Mouse (Mus musculus) liver, adult (tissue): ENCODE measurements around the gene Atg10.

Experiments
- GATA4 ChIP-seq: IDR thresholded peaks from 2 replicates; pipeline ENCODE4 v1.6.1; 2014; ENCODE audit warnings: mild to moderate bottlenecking, low read length; ENCODE audit not compliant: insufficient replicate concordance

Atg10 gene

DNA sequence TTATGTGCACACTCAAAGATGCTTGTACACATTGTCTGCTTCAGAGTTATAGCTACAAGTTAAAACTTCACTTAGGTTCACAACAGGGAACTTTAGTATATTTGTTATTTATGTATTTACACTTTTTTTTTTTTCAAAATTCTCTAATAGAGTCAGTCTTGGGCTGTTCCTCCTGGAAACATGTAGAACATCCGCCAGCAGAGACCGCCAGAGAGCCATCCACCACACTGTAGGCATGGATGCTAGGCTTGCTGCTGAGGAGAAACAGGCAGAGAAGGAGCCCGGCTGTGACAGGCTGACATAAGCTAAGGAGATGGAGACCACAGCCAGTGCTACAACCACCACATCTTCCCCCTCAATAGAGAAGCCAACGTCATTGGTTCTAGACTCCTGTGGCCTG lies 256.3 kb downstream of the Atg10 start:
- TF ChIP-seq GATA4 = no peak

DNA sequence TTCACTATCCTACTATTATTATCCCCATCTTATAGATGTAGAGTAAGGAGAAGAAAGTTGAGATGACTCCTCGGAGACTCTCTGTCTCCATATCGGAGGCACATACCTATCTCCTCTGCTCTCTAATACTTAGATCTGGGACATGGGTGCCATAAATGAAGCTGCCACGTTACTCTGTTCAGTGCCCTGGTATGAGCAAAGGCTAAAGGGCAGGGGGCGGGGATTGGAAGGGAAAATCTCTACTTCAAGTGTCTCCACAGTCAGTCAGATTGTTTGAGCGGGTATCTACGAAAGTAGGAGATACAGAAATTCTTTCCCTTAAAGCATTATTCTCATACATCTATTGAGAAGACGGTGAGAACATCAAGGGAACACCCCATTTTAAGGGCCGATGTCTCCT lies 257.8 kb downstream of the Atg10 start:
- TF ChIP-seq GATA4 = no peak

DNA sequence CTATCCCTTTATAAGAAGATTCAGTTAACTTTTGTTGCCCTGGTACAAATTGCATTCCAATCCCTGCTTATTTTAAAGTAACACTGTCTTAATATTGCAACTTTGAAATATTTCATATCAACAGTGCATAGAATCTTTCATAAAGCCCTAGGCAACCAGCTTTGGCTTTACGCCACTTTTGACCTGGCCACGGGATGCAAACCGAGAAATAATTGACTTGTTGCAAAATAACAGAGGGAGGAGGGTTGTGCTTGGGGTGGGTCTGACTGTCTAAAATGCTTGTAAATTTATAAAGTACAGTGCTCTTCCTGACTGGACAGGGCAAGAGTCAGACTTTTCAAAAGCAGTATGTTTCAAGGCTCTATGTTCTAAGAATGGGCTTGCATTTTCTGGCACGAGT lies 259.3 kb downstream of the Atg10 start:
- TF ChIP-seq GATA4 = no peak

DNA sequence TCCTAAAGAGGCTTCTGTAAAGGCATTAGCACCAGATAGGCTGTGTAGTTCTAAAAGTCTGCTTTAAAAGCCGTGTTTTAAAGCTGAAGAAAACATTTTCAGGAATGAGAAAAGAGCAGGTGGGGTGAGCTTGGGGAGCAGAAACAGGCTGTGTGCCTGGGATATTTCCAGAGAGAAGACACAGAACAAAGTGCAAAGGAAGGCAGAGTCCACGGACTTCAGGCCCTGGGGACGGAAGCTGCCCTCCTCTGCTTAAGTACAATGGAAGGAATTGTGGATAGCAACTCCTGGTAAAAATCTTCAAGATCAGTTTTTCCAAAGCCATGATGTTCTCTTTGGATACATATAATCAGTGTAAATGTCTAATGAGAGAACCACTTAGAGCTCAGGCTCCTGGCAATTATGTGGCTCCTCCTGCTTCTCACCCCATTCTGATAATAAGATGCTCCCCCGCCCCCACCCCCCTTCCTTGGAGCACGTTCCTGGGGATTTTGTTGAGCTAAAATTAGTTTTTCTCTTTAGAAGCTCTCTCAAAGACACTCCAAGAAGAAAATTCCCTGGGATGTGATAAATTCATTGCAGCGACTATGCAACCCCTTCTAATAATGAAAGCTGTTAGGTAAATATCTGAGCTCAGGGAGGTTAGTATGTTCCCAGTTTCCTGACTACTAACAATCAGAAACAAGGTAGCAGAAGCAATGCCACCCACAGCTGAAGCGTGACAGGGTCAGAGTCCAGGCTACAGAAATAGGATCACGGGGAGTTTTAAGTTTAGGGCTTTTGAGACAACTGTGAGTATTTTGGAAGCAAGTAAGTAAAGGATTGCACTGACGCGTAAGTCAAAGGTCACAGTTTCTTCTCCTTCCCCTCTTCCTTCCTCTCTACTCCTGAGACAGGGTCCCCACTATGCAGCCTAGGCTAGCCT lies 260.7 kb downstream of the Atg10 start:
- TF ChIP-seq GATA4 = no peak

DNA sequence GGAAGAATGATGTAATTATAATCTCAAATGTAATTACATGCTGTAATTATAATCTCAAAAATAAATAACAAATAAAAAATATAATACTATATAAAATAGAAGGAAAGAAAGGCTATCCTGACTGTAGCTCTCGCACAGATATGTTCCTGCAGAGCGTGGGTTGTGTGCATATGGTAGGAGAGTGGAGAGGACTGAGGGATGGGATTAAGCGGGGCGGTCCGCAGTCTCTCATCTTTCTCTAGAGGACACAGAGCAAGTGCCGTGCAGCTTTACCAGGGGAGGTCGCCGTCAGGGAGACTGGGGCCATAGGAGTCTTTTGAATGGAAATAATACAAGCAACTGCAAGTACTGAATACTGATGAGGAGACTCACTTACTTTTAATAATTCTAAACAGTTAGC lies 263.2 kb downstream of the Atg10 start:
- no peak for TF ChIP-seq GATA4

DNA sequence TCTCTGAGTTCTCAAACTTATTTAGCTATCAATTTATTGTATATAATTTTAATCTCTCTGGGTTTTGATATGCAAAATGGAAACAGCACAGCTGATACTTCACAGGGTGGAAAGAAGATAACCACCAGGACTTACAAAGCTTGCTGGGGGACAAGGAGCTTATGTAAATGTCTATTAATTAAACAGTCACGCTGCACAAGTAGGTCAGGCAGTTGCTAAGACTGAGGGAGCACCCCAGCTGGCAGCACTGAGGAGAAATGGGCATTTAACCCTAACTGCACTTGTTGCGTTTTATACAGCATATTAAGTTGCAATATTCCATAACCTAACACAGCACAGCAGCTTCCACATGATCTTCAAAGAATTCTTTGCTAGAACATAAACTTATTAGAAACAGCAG lies 264.9 kb downstream of the Atg10 start:
- TF ChIP-seq GATA4 = no peak

DNA sequence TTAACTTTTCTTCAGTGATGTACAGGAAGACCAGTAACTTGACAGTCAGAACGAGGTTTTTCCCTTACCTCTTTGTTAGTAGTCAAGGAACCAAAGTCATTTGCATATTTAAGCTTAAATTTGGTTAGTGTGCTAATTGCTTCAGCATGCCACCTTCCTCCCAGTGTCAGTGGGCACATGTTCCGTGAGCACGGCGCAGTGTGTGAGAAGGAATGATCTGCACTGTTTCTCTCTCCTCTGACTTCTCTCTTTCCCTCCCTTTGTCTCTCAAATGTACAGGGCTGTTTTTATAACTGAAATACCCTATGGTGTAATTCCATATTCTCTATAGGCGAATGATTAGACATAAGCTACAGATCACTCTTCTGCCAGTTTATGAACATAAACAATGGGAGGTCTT lies 284.2 kb downstream of the Atg10 start:
- TF ChIP-seq GATA4 = no peak

DNA sequence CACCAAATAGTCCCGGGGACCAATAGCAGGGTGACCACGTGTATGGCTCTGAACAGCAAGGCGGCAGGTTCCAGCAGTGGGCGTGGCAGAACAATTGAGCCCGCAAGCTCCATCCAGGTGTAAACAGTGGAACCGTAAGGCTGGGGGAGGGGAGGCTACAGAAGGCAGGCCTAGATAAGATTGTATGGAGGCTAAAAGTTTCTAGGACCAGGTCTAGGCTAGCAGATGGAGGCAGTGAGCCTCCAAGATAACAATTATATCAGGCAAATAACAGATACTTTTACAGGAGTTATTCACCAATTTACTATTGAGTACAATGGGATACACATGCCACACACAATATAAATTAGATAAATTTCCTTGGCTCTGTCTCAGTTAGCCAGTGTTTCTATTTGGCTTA lies 284.6 kb downstream of the Atg10 start:
- no peak for TF ChIP-seq GATA4

DNA sequence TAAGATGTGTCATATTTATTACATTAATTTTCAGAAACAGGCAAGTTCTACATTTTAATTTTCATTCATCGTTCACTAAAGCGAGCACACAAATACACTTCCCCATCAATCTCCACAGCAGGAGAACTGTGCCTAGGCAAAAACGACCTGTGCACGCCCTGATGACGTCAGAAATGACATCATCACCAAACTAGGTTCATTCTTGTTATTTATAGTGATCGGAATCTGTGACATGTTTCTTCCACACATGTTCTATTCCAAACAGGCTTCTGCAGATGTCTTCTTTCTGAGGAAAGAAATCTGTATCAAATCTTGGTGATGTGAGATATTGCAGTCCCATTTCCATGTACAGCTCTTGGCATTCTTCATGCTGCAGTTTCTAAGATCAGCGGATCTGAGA lies 287.9 kb downstream of the Atg10 start:
- TF ChIP-seq GATA4 = no peak

DNA sequence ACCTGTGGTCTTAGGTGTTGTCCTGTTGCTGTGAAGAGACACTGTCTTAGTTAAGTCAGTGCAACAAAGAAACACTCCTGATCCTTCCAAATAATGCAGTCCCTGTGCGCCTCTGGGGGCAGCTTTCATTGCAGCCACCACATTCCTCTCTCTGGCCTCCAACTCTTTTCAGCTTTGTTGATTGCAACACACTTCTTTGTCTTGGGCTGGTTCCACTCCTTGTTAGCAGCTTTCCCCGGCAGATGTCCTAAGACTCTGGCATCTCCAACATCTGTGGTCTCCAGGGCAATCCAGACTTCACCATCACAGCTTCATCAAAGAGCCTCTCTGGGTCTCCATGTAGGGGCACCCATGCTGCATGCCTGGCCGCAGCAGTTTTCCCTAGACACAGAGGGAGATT lies 290.5 kb downstream of the Atg10 start:
- TF ChIP-seq GATA4 = no peak

DNA sequence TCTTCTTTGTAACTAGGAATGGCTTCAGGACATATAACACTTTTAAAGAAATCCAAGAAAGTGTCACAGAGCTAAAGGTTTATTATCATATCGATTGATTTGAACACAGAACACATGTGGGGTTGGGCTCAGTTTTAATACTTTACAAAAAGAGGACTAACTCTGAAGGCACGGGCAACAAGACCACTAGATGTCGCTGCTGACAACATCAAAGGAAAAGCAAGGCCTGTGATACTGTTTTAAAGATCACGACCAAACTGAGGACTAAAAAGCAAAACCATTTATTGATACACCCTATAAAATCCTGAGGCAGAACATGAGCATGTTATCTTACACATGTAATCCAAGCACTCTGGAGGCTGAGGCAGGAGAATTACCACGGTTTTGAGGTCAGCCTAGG lies 293.9 kb downstream of the Atg10 start:
- no peak for TF ChIP-seq GATA4

DNA sequence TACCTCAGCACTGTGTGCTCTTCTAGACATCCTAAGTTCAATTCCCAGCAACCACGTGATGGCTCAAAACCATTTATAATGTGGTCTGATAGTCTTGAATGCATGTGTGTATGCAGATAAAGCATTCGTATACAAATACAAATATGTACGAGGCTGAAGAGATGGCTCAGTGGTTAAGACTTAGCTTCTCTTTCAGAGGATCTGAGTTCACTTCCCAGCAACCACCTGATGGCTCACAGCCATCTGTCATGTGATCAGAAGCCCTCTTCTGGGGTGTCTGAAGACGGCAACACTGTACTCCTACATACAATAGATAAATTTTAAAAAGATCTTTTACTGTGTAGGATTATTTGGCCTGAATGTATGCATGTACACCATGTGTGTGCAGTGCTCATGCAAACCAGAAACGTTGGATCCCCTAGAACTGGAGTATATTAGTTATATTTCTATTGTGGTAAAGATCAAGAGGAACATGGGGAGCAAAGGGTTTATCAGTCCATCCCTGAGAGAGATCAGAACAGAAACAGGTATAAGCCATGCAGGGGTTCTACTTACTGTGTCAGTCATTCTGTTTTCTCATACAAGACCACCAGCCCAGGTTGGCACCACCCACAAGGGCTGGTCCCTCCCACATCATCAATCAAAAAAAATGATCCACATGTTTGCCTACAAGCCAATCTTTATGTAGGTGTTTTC lies 296.7 kb downstream of the Atg10 start:
- no peak for TF ChIP-seq GATA4

DNA sequence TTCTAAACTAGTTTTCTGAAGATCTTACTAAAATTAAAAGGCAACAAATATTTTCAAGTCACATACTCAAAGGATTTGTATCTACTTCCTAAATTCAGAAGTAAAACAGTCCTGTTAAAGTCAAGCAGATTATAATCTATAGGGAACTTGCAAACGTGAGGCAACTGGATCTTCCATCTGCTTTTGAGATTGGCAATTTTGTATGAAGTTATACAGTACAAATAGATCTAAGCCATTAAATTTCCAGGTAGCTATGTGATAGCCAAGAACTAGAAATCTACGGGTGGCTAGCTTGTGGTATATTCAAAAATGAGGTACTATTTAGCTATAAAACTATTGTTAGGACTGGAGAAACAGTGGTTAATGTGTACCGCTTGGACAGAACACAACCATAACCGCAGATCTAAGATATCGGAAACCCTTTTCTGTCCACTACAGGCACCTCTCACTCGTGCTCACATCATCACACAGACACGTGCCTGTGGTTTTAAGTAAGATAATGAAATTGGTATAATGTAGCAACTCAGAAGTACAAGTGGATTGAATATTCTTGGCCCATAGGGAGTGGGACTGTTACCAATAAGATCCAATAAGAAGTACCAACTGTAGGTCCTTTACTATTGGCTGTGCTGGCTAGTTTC lies 297.5 kb downstream of the Atg10 start:
- no peak for TF ChIP-seq GATA4

DNA sequence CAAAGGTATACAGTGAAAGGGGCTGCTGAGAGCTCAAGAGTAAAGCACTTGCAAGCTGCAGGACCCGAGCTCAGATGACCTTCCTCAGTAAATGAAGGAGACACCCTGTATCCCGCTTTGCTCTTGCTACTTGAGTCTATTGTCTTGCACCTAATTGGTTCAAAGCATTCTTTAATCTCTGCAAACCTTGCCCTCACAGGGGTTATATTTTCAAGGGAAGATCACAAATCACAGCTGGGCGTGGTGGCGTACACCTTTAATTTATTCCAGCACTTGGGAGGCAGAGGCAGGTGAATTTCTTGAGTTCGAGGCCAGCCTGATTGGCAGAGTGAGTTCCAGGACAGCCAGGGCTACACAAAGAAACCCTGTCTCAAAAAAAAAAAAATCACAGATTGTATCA lies 298.6 kb downstream of the Atg10 start:
- no peak for TF ChIP-seq GATA4

DNA sequence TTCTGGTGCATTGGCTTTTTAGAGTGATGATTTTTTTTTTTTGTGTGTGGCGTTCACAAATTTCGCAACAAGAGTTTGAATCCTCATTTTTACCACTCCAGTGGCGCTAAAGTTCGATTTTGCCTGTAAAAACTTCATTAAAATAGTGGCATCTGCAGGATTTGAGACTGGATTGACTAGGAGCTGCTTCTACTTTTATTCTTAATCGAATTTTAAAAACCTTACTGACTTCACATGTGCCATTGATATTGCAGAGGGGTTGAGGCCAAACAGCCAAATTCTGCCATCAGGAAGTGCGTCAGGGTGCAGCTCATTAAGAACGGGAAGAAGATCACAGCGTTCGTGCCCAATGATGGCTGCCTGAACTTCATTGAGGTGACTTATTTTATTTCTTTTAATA lies 299.7 kb downstream of the Atg10 start:
- TF ChIP-seq GATA4 = no peak
